Mouse (Mus musculus) embryonic facial prominence, embryonic 11.5 days (tissue): ENCODE results near the gene Lsm7. TPM values are rescaled to one million over a fixed set of nuclear protein-coding genes. Genes with fewer than 3 reads are reported as not detected.

Source experiments
- ATAC-seq: fragments of 200-750 bp; cut with Nextera tagmentation; replicated peaks from 2 replicates; pipeline ENCODE4 v1.8.0; 2017; ENCODE audit warnings: low read depth; ENCODE audit not compliant: insufficient number of reproducible peaks, low FRiP score, low TSS enrichment
- DNase-seq: peaks from one replicate; pipeline ENCODE4 v3.0.0-alpha.2; 2015; ENCODE audit warnings: low spot score
- H3K27ac ChIP-seq: fragments of 300-500 bp; sonication (generic); replicated peaks from 2 replicates; pipeline ENCODE4 v1.5.1; 2014; ENCODE audit warnings: mild to moderate bottlenecking, low read depth, low read length, control low read depth
- H3K27me3 ChIP-seq: fragments of 300-500 bp; sonication (generic); 2 replicates; pipeline ENCODE4 v1.6.1; 2014; ENCODE audit warnings: mild to moderate bottlenecking, low read length, moderate library complexity, mixed read lengths; ENCODE audit not compliant: control insufficient read depth, insufficient read depth
- H3K36me3 ChIP-seq: fragments of 300-500 bp; sonication (generic); replicated peaks from 2 replicates; pipeline ENCODE4 v1.6.1; 2014; ENCODE audit warnings: low read depth, mild to moderate bottlenecking, low read length, moderate library complexity, mixed read lengths; ENCODE audit not compliant: control insufficient read depth, insufficient read depth
- H3K4me1 ChIP-seq: fragments of 300-500 bp; sonication (generic); 2 replicates; pipeline ENCODE4 v1.6.1; 2014; ENCODE audit warnings: low read length, mixed read lengths; ENCODE audit not compliant: control insufficient read depth, insufficient read depth
- H3K4me2 ChIP-seq: fragments of 300-500 bp; sonication (generic); 2 replicates; pipeline ENCODE4 v1.6.1; 2014; ENCODE audit warnings: low read depth, mild to moderate bottlenecking, control low read depth, low read length, moderate library complexity
- H3K4me3 ChIP-seq: fragments of 300-500 bp; sonication (generic); 2 replicates; pipeline ENCODE4 v1.5.1; 2014; ENCODE audit warnings: low read depth, low read length, control low read depth
- H3K9ac ChIP-seq: fragments of 300-500 bp; sonication (generic); replicated peaks from 2 replicates; pipeline ENCODE4 v1.6.1; 2014; ENCODE audit warnings: mild to moderate bottlenecking, control low read depth, low read length
- H3K9me3 ChIP-seq: fragments of 300-500 bp; sonication (generic); replicated peaks from 2 replicates; pipeline ENCODE4 v1.6.1; 2016; ENCODE audit warnings: mild to moderate bottlenecking, low read length, inconsistent platforms, mixed read lengths; ENCODE audit not compliant: control insufficient read depth
- WGBS: fragments of 180-500 bp; shearing (Covaris S2); extraction: QIAGEN DNeasy Blood & Tissue Kit; methylation state at CpG from one replicate; pipeline ENCODE4 v1.1.7; 2014; 5-methylcytosine and 5-hydroxymethylcytosine counted together
- polyA plus RNA-seq: library from polyadenylated mRNA; unstranded; fragments of >200 nt; fragmentation: Nextera tagmentation; extraction: Ambion mirVana; gene quantifications from 2 replicates; pipeline ENCODE4 v1.2.1, GENCODE M21; 2014

Lsm7 gene
- polyA plus RNA-seq, 1 experiment from 2014 or later, result 282 TPM

- Histone ChIP-seq H3K9me3 (no peaks in the 10 kb centered on the region), H3K27me3 (no peaks in the 10 kb centered on the region), H3K4me3 (peak within 1 kb of the TSS; percentile 92), H3K4me1 (peaks cover 5% of the 10 kb centered on the region), H3K27ac (peak within 1 kb of the TSS; percentile 76), H3K9ac (peak within 1 kb of the TSS; percentile 78), H3K36me3 (peaks cover 17% of the 10 kb centered on the region), H3K4me2 (peak within 1 kb of the TSS; percentile 86)
- peak; percentile 93 for ATAC-seq
- peak; percentile 99 for DNase-seq
- under 1% methylated on average over 71 of the region's 72 CpGs for WGBS
Measured at GRCm38 (mm10) chr10:80900318-80901247, 45.6 kb upstream of the Lsm7 start, which contains the start of gene Timm13. Gene Timm13, minus strand, starts transcription at chr10:80900969.

DNA sequence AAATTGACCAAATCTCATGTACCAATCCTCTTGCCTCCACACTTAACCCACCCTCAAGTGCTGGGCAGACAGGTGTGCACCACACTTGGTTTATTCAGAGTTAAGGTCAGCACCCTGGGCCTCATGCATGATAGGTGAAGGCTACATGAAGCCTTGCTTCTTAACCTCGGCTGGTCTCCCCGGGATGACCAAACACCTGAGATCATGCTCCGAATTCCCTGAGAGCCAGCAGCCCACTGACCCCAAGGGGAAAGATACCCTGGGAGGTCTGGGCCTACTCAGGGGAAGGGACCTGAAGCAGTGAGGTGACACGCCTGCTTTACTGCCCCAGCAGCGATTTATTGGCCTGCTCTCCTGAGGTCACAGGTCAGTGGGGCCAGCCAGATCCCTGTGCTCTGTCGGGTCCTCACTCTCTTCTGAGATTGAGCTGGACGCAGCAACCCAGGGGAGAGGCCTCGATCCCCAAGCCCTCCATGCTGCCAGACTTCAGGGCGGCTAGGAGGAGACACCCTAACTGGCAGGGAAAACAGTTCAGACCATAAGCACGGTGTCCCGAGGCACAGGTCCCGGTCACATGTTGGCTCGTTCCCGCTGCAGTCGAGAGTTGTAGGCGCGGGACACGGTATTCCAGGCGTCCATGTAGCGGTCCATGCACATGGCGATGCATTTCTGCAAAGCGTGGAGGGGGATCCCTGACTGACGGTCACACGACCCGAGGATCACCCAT is 44.7 kb upstream of the Lsm7 start:
- Histone ChIP-seq H3K9ac (peak overlapping the region; percentile 78), H3K4me2 (peak overlapping the region; percentile 86), H3K27ac (no peak overlapping the region), H3K27me3 (no peaks in the 10 kb centered on the region), H3K4me3 (peak overlapping the region; percentile 92), H3K4me1 (peaks cover 5% of the 10 kb centered on the region), H3K9me3 (no peaks in the 10 kb centered on the region), H3K36me3 (peaks cover 16% of the 10 kb centered on the region)
- 16% methylated on average over 25 of the region's 25 CpGs for WGBS
- no peak for ATAC-seq
- DNase-seq, result no peak

DNA sequence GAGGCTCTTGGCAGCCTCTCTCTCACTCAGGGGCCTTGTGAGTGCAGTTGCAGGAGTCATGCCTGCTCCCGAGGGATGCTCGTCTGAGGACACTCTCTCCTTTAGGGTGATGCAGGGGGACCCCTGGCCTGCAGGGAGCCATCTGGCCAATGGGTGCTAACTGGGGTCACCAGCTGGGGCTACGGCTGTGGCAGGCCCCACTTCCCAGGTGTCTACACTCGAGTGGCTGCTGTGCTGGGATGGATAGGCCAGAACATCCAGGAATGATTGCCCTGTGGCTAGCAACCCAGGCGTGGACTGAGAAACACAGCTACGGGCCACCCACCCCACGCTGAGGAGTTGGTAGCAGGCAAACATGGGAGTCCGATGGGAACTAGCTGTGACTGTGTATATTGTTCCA is 44.1 kb upstream of the Lsm7 start:
- WGBS, result 91% methylated on average over 8 of the region's 8 CpGs
- Histone ChIP-seq H3K4me3 (no peak overlapping the region), H3K4me1 (peaks cover 5% of the 10 kb centered on the region), H3K27me3 (no peaks in the 10 kb centered on the region), H3K9ac (no peak overlapping the region), H3K4me2 (peak overlapping the region; percentile 86; the same call in 1 of the 2 replicates), H3K36me3 (peaks cover 11% of the 10 kb centered on the region), H3K9me3 (no peaks in the 10 kb centered on the region), H3K27ac (no peak overlapping the region)
- ATAC-seq, result no peak
- no peak for DNase-seq

- no peaks in the 10 kb centered on the region for H3K27me3 ChIP-seq
- DNase-seq, result no peak
- 33% methylated on average over 41 of the region's 41 CpGs for whole genome bisulfite sequencing
- H3K4me2 ChIP-seq, result 0 out of 2 replicates have a peak overlapping the region, but pooled peaks have one; percentile 16
- H3K36me3 ChIP-seq, result peaks cover 5% of the 10 kb centered on the region
- no peak for ATAC-seq
- no peak overlapping the region for H3K4me3 ChIP-seq
- no peak overlapping the region for H3K27ac ChIP-seq
- 0 out of 2 replicates have a peak overlapping the region, but pooled peaks have one; percentile 13 for H3K9ac ChIP-seq
- H3K9me3 ChIP-seq, result no peaks in the 10 kb centered on the region
- H3K4me1 ChIP-seq, result peaks cover 5% of the 10 kb centered on the region
Measured at GRCm38 (mm10) chr10:80897861-80898510, 43.0 kb upstream of the Lsm7 start.

DNA sequence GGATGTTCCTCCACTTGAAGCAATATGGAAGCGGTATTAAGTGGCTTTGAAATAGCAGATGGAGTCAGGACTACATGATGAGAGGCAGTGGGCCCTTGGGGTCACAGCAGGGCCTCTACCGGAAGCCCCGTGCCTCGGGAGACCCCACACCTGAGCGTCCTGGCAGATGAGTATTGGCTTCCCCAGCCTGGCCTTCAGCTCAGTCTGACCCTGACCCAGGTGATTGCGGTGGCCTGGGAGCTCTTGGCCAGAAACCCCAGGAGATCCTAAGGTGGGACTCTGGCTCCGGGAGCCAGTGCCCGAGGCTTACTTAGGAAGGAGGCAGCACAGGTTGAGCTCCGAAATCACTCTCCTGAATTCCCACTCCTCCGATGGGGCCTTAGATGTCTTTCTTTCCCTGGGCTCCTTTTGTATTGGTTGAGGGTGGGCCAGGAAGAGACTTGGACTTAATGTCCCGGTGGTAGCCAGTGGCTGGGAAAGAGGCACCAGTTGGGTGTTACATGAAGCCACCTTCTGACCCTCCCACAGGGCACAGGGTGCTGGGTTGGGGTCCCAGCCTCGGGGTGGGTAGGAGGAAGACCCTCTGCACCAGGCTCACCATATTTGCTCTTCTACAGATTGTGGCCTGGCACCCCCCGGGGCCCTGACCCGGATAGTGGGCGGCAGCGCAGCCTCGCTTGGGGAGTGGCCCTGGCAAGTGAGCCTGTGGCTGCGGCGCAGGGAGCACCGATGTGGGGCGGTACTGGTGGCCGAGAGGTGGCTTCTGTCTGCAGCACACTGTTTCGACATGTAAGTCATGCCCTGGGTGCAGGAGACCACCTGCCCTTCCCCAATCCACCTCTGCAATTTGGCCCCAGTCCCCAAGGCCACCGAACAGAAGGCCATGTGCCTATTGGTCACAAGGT is 41.8 kb upstream of the Lsm7 start:
- peaks cover 5% of the 10 kb centered on the region for H3K4me1 ChIP-seq
- no peak for ATAC-seq
- no peak for DNase-seq
- H3K4me2 ChIP-seq, result no peak overlapping the region
- no peak overlapping the region for H3K27ac ChIP-seq
- no peaks in the 10 kb centered on the region for H3K27me3 ChIP-seq
- H3K9ac ChIP-seq, result no peak overlapping the region
- H3K36me3 ChIP-seq, result peaks cover 3% of the 10 kb centered on the region
- H3K9me3 ChIP-seq, result no peaks in the 10 kb centered on the region
- WGBS, result 66% methylated on average over 24 of the region's 24 CpGs
- H3K4me3 ChIP-seq, result no peak overlapping the region

GRCm38 (mm10) chr10:80895697-80896096 is 40.7 kb upstream of the Lsm7 start:
- H3K9ac ChIP-seq, result no peak overlapping the region
- no peak overlapping the region for H3K27ac ChIP-seq
- peaks cover 3% of the 10 kb centered on the region for H3K36me3 ChIP-seq
- WGBS, result 76% methylated on average over 6 of the region's 6 CpGs
- ATAC-seq (no peak), DNase-seq (no peak)
- H3K27me3 ChIP-seq, result no peaks in the 10 kb centered on the region
- no peak overlapping the region for H3K4me3 ChIP-seq
- H3K4me1 ChIP-seq, result peaks cover 5% of the 10 kb centered on the region
- H3K4me2 ChIP-seq, result no peak overlapping the region
- no peaks in the 10 kb centered on the region for H3K9me3 ChIP-seq

GRCm38 (mm10) chr10:80895100-80895499 is 40.1 kb upstream of the Lsm7 start:
- Histone ChIP-seq H3K4me3 (no peak overlapping the region), H3K4me2 (no peak overlapping the region), H3K9me3 (no peaks in the 10 kb centered on the region), H3K9ac (peak overlapping the region; percentile 6; the same call in 1 of the 2 replicates), H3K27me3 (no peaks in the 10 kb centered on the region), H3K27ac (no peak overlapping the region), H3K36me3 (peaks cover 3% of the 10 kb centered on the region), H3K4me1 (peaks cover 5% of the 10 kb centered on the region)
- no peak for DNase-seq
- ATAC-seq, result no peak
- 86% methylated on average over 7 of the region's 7 CpGs for WGBS
